Mouse (Mus musculus): ENCODE measurements around the gene Litaf. TPM values are rescaled to one million over a fixed set of nuclear protein-coding genes. Genes with fewer than 3 reads are reported as not detected.

Litaf gene
- polyA plus RNA-seq, 1 experiment from 2014 or later = 65.3 TPM

DNA sequence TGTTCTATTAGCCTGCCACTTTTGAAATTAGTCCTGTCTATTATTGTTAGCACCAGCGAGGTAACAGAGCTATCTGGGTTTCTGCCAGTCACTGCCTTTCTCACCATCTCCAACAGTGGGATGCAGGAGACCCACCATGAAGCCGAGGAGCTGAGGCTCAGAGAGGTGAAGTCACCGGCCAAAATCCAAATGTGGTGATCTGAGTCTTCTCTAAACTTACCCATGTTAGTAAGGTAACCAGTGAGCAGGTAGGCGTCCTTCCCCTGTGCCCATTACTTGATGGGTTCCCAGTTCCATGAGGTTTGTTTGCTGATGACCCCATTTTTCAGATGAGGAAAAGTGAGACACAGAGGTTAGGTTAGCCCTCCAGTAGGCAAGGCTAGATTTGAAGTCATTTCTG lies 1.6 kb downstream of the Litaf start:
- Histone ChIP-seq H3K9ac (no peak overlapping the region), H3K36me3 (no peaks in the 10 kb centered on the region), H3K27ac (no peak overlapping the region), H3K27me3 (no peaks in the 10 kb centered on the region), H3K4me2 (replicated peaks) (no peak overlapping the region), H3K4me3 (no peak overlapping the region), H3K9me3 (replicated peaks) (no peaks in the 10 kb centered on the region), H3K4me1 (peaks cover 57% of the 10 kb centered on the region)
- WGBS = 92% methylated on average over 4 of the region's 4 CpGs
- no peak for ATAC-seq (ENCODE audit: low FRiP score)

- Histone ChIP-seq H3K4me3 (no peak overlapping the region), H3K4me2 (replicated peaks) (0 out of 2 replicates have a peak overlapping the region, but pooled peaks have one; percentile 6)
- WGBS = 22% methylated on average over 13 of the region's 13 CpGs
These were observed 2.9 kb downstream of the Litaf start for GRCm38 (mm10) chr16:11062794-11063721.

DNA sequence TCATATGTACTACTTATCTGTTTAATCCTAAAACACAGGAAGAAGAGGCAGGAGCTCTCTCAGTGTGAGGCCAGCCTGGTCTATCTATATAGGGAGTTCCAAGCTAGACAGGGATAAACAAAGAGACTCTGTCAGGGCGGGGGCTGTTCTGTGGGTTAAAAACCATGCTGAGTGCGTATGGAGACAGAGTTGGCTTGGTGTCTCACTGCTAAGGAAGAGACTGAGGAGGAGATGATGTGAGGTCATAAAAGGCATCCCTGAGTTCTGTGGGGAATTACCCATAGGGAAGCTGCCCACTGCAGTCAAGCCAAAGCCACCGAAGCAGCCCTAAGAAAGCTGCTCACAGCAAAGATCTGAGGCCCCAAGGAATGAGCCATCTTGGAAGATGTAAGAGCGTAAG lies 5.3 kb downstream of the Litaf start, which contains the start of gene Snn:
Gene Snn (plus strand): TSS at position 301 of the 400 bp plus-strand sequence.
- no peak within 1 kb of the TSS for H3K4me3 ChIP-seq
- no peaks in the 10 kb centered on the region for H3K9me3 ChIP-seq (replicated peaks)
- no peak for ATAC-seq (ENCODE audit: low FRiP score)
- 94% methylated on average over 4 of the region's 4 CpGs for WGBS
- H3K27me3 ChIP-seq = no peaks in the 10 kb centered on the region
- no peak within 1 kb of the TSS for H3K27ac ChIP-seq
- no peak within 1 kb of the TSS for H3K9ac ChIP-seq
- H3K36me3 ChIP-seq = no peaks in the 10 kb centered on the region
- peaks cover 34% of the 10 kb centered on the region for H3K4me1 ChIP-seq
- H3K4me2 ChIP-seq (replicated peaks) = no peak within 1 kb of the TSS

More at GRCm38 (mm10) chr16:11062794-11063721, 2.9 kb downstream of the Litaf start:
- no peaks in the 10 kb centered on the region for H3K9me3 ChIP-seq (replicated peaks)
- H3K27ac ChIP-seq = peak overlapping the region; percentile 86
- H3K27me3 ChIP-seq = no peaks in the 10 kb centered on the region
- H3K9ac ChIP-seq = peak overlapping the region; percentile 13; the same call in 1 of the 2 replicates
- no peaks in the 10 kb centered on the region for H3K36me3 ChIP-seq
- peak; percentile 53 for ATAC-seq (ENCODE audit: low FRiP score)
- H3K4me1 ChIP-seq = peaks cover 44% of the 10 kb centered on the region

DNA sequence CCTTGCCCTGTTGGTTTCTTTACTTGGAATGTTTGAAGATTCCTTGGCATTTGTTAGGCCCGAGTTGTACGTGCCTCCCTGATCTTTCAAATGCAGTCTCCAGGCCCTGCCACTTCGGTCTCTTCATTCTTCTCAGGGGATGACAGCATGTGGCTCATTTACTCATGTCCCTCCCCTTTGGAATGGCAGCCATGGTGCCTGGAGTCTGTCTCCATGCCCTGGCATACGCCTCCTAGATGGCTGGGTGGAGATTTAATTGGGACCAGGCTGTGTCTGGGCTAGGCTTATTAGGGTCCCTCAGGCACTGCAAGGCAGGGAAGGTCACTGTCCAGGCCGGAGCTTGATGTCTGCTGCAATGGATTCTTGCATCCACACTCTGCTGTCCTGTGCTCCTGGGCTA lies 10.0 kb downstream of the Litaf start:
- Histone ChIP-seq H3K9ac (no peak overlapping the region), H3K4me1 (peaks cover 5% of the 10 kb centered on the region; the same call in 1 of the 2 replicates), H3K4me2 (replicated peaks) (no peak overlapping the region), H3K36me3 (no peaks in the 10 kb centered on the region), H3K9me3 (replicated peaks) (no peaks in the 10 kb centered on the region), H3K27me3 (no peaks in the 10 kb centered on the region), H3K27ac (no peak overlapping the region), H3K4me3 (no peak overlapping the region)
- WGBS = 71% methylated on average over 5 of the region's 5 CpGs
- no peak for ATAC-seq (ENCODE audit: low FRiP score)

GRCm38 (mm10) chr16:11054871-11055270 lies 11.1 kb downstream of the Litaf start:
- H3K9me3 ChIP-seq (replicated peaks) = no peaks in the 10 kb centered on the region
- H3K36me3 ChIP-seq = no peaks in the 10 kb centered on the region
- no peaks in the 10 kb centered on the region for H3K27me3 ChIP-seq
- no peak overlapping the region for H3K4me3 ChIP-seq
- ATAC-seq (ENCODE audit: low FRiP score) = no peak
- H3K4me1 ChIP-seq = peaks cover 5% of the 10 kb centered on the region; the same call in 1 of the 2 replicates
- 90% methylated on average over 6 of the region's 6 CpGs for WGBS
- H3K4me2 ChIP-seq (replicated peaks) = no peak overlapping the region
- H3K9ac ChIP-seq = no peak overlapping the region
- no peak overlapping the region for H3K27ac ChIP-seq

DNA sequence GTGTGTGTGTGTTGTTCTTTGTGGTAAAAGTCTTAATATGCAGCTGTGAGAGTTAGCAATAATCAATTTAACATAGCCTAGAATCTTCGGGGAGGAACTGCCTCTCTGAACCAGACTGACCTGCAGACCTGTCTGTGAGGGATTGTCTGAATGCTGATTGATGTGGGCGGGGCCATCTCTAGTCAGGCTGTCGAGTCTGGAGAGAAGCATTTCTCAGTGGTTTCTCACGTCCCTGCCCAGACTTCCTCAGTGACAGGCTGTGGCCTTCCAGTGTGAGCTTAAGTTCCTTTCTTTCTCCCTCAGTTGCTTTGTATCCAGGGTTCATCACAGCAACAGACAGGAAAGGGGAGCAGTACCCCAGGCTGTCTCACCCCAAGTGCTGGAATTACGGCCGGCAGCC lies 11.5 kb downstream of the Litaf start:
- H3K4me3 ChIP-seq = no peak overlapping the region
- H3K36me3 ChIP-seq = no peaks in the 10 kb centered on the region
- H3K27me3 ChIP-seq = no peaks in the 10 kb centered on the region
- no peaks in the 10 kb centered on the region for H3K9me3 ChIP-seq (replicated peaks)
- H3K27ac ChIP-seq = no peak overlapping the region
- ATAC-seq (ENCODE audit: low FRiP score) = no peak
- H3K4me2 ChIP-seq (replicated peaks) = no peak overlapping the region
- H3K9ac ChIP-seq = no peak overlapping the region
- 66% methylated on average over 6 of the region's 6 CpGs for WGBS
- peaks cover 5% of the 10 kb centered on the region; the same call in 1 of the 2 replicates for H3K4me1 ChIP-seq

- no peak overlapping the region for H3K27ac ChIP-seq
- H3K4me1 ChIP-seq = peaks cover 5% of the 10 kb centered on the region; the same call in 1 of the 2 replicates
- H3K9me3 ChIP-seq (replicated peaks) = no peaks in the 10 kb centered on the region
- ATAC-seq (ENCODE audit: low FRiP score) = no peak
- H3K9ac ChIP-seq = no peak overlapping the region
- H3K27me3 ChIP-seq = no peaks in the 10 kb centered on the region
- no peaks in the 10 kb centered on the region for H3K36me3 ChIP-seq
- no peak overlapping the region for H3K4me2 ChIP-seq (replicated peaks)
- WGBS = 90% methylated on average over 11 of the region's 11 CpGs
- H3K4me3 ChIP-seq = no peak overlapping the region
These were observed 14.8 kb downstream of the Litaf start for GRCm38 (mm10) chr16:11051134-11051533.

DNA sequence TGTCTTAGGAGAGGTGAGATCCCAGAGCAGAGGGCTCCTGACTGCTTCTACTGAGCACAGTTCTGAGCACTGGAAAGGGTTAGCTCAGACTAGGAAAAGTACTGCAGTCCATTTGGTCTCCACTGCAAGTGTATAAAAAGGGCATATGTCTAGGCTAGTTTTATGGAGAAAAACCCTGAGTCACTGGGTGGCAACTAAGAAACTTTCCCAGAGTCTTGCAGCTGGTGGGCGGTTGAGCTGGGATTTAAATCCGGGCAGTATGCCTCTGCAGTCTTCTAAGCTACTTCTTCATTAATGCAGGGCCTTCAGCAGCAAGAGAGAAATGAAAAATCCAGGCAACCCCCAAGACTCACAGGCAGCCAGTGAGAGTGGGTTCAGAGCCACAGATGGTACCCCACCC lies 15.7 kb downstream of the Litaf start:
- peaks cover 3% of the 10 kb centered on the region; the same call in 1 of the 2 replicates for H3K4me1 ChIP-seq
- no peak overlapping the region for H3K9ac ChIP-seq
- 87% methylated on average over 2 of the region's 2 CpGs for WGBS
- no peak overlapping the region for H3K4me2 ChIP-seq (replicated peaks)
- no peak overlapping the region for H3K4me3 ChIP-seq
- no peak for ATAC-seq (ENCODE audit: low FRiP score)
- no peaks in the 10 kb centered on the region for H3K9me3 ChIP-seq (replicated peaks)
- H3K27me3 ChIP-seq = no peaks in the 10 kb centered on the region
- H3K27ac ChIP-seq = no peak overlapping the region
- H3K36me3 ChIP-seq = no peaks in the 10 kb centered on the region

DNA sequence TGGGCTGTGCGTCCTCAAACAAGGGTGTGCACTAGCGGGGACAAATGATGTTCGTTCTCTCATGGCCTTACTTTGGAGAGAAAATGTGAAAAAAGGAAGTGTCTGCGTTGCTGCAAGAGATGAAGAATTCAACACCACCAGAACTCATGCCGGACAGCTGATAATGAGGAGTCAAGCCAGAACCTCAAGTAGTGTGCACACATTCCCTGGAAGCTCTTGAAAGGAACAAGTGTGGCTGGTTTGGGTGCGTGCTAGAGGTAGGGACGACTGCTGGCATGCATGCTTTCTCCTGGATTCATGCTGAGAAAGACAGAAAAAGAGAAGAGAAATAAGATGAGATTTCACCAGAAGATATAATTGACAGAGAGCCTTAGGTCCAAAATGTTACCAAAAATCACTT lies 18.8 kb downstream of the Litaf start:
- Histone ChIP-seq H3K4me2 (replicated peaks) (no peak overlapping the region), H3K36me3 (no peaks in the 10 kb centered on the region), H3K4me3 (no peak overlapping the region), H3K27me3 (no peaks in the 10 kb centered on the region), H3K27ac (no peak overlapping the region), H3K9me3 (replicated peaks) (no peaks in the 10 kb centered on the region), H3K9ac (no peak overlapping the region), H3K4me1 (no peaks in the 10 kb centered on the region)
- 87% methylated on average over 7 of the region's 7 CpGs for WGBS
- ATAC-seq (ENCODE audit: low FRiP score) = no peak

- 84% methylated on average over 7 of the region's 7 CpGs for WGBS
- Histone ChIP-seq H3K4me2 (replicated peaks) (no peak overlapping the region), H3K9ac (no peak overlapping the region), H3K27me3 (no peaks in the 10 kb centered on the region), H3K4me1 (no peaks in the 10 kb centered on the region), H3K36me3 (no peaks in the 10 kb centered on the region), H3K9me3 (replicated peaks) (no peaks in the 10 kb centered on the region), H3K4me3 (no peak overlapping the region), H3K27ac (no peak overlapping the region)
- no peak for ATAC-seq (ENCODE audit: low FRiP score)
These were observed 19.5 kb downstream of the Litaf start for GRCm38 (mm10) chr16:11046437-11046836.

DNA sequence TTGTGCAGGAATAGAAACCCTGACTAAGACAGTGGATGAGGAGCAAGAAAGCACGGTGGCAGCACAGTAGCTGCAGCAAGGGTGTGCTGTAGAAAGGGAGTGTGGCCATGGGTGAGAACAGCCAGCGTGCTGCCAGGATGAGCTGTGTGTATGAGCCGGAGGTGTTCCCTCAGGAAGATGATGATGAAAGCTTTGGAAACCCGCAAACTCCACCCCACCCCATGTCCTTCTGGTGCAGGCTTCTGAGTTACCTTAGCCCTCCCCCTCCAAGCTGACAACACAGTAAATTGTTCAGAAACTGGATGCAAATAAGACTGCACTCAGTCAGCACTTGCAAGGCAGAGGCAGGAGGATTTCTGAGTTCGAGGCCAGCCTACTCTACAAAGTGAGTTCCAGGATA lies 22.7 kb downstream of the Litaf start:
- ATAC-seq (ENCODE audit: low FRiP score) = no peak
- no peak overlapping the region for H3K4me3 ChIP-seq
- no peak overlapping the region for H3K4me2 ChIP-seq (replicated peaks)
- H3K4me1 ChIP-seq = no peaks in the 10 kb centered on the region
- no peaks in the 10 kb centered on the region for H3K27me3 ChIP-seq
- no peak overlapping the region for H3K9ac ChIP-seq
- H3K27ac ChIP-seq = no peak overlapping the region
- 88% methylated on average over 5 of the region's 5 CpGs for WGBS
- H3K9me3 ChIP-seq (replicated peaks) = no peaks in the 10 kb centered on the region
- no peaks in the 10 kb centered on the region for H3K36me3 ChIP-seq

GRCm38 (mm10) chr16:11040603-11041002 lies 25.4 kb downstream of the Litaf start:
- WGBS = 71% methylated on average over 2 of the region's 2 CpGs
- no peak for ATAC-seq (ENCODE audit: low FRiP score)
- no peaks in the 10 kb centered on the region for H3K9me3 ChIP-seq (replicated peaks)
- no peaks in the 10 kb centered on the region for H3K4me1 ChIP-seq
- no peak overlapping the region for H3K27ac ChIP-seq
- no peaks in the 10 kb centered on the region for H3K27me3 ChIP-seq
- no peak overlapping the region for H3K4me2 ChIP-seq (replicated peaks)
- H3K36me3 ChIP-seq = no peaks in the 10 kb centered on the region
- no peak overlapping the region for H3K4me3 ChIP-seq
- H3K9ac ChIP-seq = no peak overlapping the region
